Mouse (Mus musculus) liver, embryonic 16.5 days (tissue): ENCODE data around the gene Kif12. TPM values are rescaled to one million over a fixed set of nuclear protein-coding genes. Genes with fewer than 3 reads are reported as not detected.

Source experiments
- ATAC-seq: fragments of 200-750 bp; cut with Nextera tagmentation; 2 replicates; pipeline ENCODE4 v1.8.0; 2017; ENCODE audit warnings: low read depth, mild to moderate bottlenecking, moderate number of reproducible peaks, moderate library complexity
- H3K27ac ChIP-seq: fragments of 300-500 bp; sonication (generic); 2 replicates; pipeline ENCODE4 v1.5.1; 2014; ENCODE audit warnings: mild to moderate bottlenecking, low read length
- H3K27me3 ChIP-seq: fragments of 300-500 bp; sonication (generic); 2 replicates; pipeline ENCODE4 v1.6.1; 2014; ENCODE audit warnings: low read depth, low read length, mixed read lengths; ENCODE audit not compliant: control insufficient read depth, insufficient read depth
- H3K36me3 ChIP-seq: fragments of 300-500 bp; sonication (generic); 2 replicates; pipeline ENCODE4 v1.6.1; 2014; ENCODE audit warnings: mild to moderate bottlenecking; ENCODE audit not compliant: control insufficient read depth, insufficient read depth
- H3K4me1 ChIP-seq: fragments of 300-500 bp; sonication (generic); 2 replicates; pipeline ENCODE4 v1.6.1; 2014; ENCODE audit warnings: low read depth, low read length, mixed read lengths; ENCODE audit not compliant: control insufficient read depth
- H3K4me2 ChIP-seq: fragments of 300-500 bp; sonication (generic); 2 replicates; pipeline ENCODE4 v1.6.1; 2014; ENCODE audit warnings: low read depth, low read length, mixed read lengths
- H3K4me3 ChIP-seq: fragments of 300-500 bp; sonication (generic); 2 replicates; pipeline ENCODE4 v1.5.1; 2014; ENCODE audit warnings: low read depth, mild to moderate bottlenecking, low read length
- H3K9ac ChIP-seq: fragments of 300-500 bp; sonication (generic); 2 replicates; pipeline ENCODE4 v1.6.1; 2014; ENCODE audit warnings: low read depth, low read length
- H3K9me3 ChIP-seq: fragments of 300-500 bp; sonication (generic); replicated peaks from 2 replicates; pipeline ENCODE4 v1.6.1; 2016; ENCODE audit warnings: low read length; ENCODE audit not compliant: control insufficient read depth
- WGBS: fragments of 180-500 bp; shearing (Covaris S2); extraction: QIAGEN DNeasy Blood & Tissue Kit; methylation state at CpG from one replicate; pipeline ENCODE4 v1.1.7; 2014; ENCODE audit not compliant: insufficient replicate concordance; 5-methylcytosine and 5-hydroxymethylcytosine counted together
- polyA plus RNA-seq: library from polyadenylated mRNA; unstranded; fragments of >200 nt; fragmentation: Nextera tagmentation; extraction: Ambion mirVana; gene quantifications from 2 replicates; pipeline ENCODE4 v1.2.1, GENCODE M21; 2015

Gene Kif12
- polyA plus RNA-seq, result 4.8 and 5.3 TPM in 2 replicates

DNA sequence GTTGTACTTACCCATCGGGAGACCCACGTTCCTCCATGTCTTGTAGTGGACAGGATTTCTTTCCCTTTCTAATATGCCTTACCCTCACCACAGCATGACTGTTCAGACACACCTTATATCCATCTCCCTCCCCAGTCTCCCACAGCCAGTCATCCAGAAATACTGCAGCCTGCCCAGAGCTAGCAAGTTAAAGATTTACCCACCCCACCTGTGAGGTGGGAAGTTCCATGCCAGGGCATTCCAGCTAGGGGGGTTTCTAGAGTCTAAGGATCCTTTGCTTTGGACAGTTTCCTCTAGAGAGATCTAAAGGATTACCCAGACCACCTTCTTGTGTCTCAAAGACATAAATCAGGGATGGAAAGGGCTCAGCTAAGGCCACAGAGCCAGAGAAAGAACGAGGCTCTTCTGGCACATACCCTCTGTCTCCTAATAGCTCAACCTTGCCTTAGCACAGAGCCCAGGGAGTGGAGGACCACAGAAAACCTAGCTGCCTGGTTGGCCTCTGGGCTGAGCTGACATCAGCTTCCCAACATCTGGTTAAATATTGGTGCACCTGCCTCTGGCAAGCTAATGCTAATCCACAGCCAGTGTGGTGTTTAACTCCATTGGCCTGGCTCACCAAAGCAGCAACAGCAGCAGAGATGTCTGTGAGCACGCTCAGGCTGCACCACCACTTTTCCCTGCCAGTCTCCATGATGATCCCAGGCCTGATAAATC lies at the start of gene Kif12:
Kif12 (minus strand) TSS at position 163 of the 717 bp plus-strand sequence.
- H3K9ac ChIP-seq, result no peak within 1 kb of the TSS
- WGBS, result 48% methylated on average over 4 of the region's 4 CpGs

DNA sequence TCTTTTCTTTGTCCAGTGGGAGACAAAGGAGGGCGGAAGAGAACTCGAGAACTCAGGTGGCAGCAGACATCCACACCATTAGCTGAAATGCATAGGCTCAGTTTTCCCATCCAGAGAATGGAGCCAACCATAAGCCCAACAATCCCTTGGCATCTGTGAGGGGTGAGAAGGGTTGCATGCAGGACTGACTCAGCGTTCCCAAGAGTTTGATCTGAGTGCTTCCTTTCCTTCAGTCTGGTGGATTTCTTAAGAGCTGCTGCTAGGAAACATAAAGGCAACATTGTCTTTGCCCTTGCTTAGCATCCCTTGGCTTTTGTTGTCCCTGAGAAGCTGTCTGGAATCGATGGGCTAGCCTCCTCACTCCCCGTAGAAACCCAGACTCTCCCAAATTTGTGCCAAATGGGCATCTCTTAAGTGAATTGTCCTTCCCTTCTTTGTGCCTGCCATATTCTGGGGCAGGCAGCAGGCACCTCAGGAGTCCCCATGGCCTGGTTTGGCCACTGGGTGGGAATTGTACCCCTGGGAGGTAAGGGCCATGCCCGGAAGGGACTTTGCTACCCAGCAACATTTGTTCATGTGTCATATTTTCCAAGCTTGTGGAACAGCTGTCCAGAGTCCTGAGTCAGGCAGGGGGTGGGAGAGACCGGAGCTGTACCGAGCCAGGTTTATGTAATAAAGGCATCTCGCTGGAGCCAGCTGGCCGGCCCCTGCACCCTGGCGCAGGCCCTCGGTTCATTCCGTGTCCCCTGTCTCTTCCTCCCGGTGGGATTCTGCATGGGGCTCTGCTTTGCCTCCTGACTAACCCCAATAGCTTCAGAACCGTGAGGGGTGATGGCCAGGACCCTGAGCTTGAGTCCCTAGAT lies 49.4 kb upstream of the Kif12 start:
- no peak for ATAC-seq
- no peak overlapping the region for H3K4me2 ChIP-seq
- H3K36me3 ChIP-seq, result no peaks in the 10 kb centered on the region
- WGBS, result 71% methylated on average over 15 of the region's 15 CpGs
- peaks cover 4% of the 10 kb centered on the region for H3K27me3 ChIP-seq
- no peak overlapping the region for H3K9ac ChIP-seq
- H3K4me1 ChIP-seq, result no peaks in the 10 kb centered on the region; the same call in 1 of the 2 replicates
- no peak overlapping the region for H3K27ac ChIP-seq
- no peaks in the 10 kb centered on the region for H3K9me3 ChIP-seq
- H3K4me3 ChIP-seq, result no peak overlapping the region

More for the DNA sequence above, at the start of gene Kif12:
- peak within 1 kb of the TSS; percentile 33 for H3K4me2 ChIP-seq
- no peaks in the 10 kb centered on the region for H3K27me3 ChIP-seq
- H3K9me3 ChIP-seq, result no peaks in the 10 kb centered on the region
- H3K36me3 ChIP-seq, result no peaks in the 10 kb centered on the region
- H3K27ac ChIP-seq, result peak within 1 kb of the TSS; percentile 48; the same call in 1 of the 2 replicates
- peak within 1 kb of the TSS; percentile 32 for H3K4me3 ChIP-seq
- H3K4me1 ChIP-seq, result no peaks in the 10 kb centered on the region
- peak; percentile 93 for ATAC-seq

DNA sequence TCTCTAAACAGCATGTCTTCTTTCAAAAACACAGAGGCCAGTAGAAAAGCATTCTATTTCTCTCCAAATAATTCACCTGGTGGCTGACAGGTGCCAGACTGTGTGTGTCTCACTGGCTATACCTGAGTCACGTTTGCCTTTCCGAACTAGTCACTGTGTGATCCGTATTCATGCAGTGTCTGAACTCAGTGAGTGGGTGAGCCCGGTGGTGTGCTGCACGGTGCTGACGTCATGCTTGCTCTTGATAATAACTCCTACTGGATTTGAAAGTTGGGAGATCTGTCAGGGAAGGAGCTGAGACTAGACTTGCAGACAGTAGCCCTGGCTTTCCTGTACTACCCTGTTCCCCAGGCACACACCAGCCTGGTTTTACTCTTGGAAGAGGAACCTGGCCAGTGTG lies 47.7 kb upstream of the Kif12 start:
- H3K4me1 ChIP-seq, result no peaks in the 10 kb centered on the region; the same call in 1 of the 2 replicates
- H3K4me2 ChIP-seq, result no peak overlapping the region
- H3K4me3 ChIP-seq, result no peak overlapping the region
- no peaks in the 10 kb centered on the region for H3K9me3 ChIP-seq
- WGBS, result 61% methylated on average over 6 of the region's 6 CpGs
- ATAC-seq, result no peak
- H3K9ac ChIP-seq, result no peak overlapping the region
- H3K27me3 ChIP-seq, result peaks cover 21% of the 10 kb centered on the region
- H3K27ac ChIP-seq, result no peak overlapping the region
- H3K36me3 ChIP-seq, result no peaks in the 10 kb centered on the region

DNA sequence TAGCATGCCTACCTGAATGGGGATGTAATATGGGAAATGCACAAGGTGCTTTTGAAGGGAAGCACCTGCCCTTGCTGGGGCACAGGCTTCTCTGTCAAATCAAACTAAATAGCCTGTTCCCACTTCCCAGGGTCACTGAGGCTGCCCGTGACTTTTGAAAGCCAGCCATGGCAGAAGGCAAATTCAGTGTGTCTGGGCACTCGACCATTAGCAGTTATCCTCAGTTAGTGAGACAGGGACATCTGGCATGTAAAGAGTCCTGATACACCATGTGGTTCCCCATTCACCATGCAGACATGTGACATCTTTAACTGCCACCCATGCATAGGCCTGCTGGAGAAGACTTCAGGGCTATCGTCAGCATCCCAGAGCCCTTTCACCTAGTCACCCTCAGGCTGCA lies 47.1 kb upstream of the Kif12 start:
- 68% methylated on average over 3 of the region's 3 CpGs for WGBS
- Histone ChIP-seq H3K4me1 (no peaks in the 10 kb centered on the region; the same call in 1 of the 2 replicates), H3K27me3 (peaks cover 27% of the 10 kb centered on the region), H3K9me3 (no peaks in the 10 kb centered on the region), H3K36me3 (no peaks in the 10 kb centered on the region), H3K4me2 (no peak overlapping the region), H3K27ac (no peak overlapping the region), H3K4me3 (no peak overlapping the region), H3K9ac (no peak overlapping the region)
- no peak for ATAC-seq

DNA sequence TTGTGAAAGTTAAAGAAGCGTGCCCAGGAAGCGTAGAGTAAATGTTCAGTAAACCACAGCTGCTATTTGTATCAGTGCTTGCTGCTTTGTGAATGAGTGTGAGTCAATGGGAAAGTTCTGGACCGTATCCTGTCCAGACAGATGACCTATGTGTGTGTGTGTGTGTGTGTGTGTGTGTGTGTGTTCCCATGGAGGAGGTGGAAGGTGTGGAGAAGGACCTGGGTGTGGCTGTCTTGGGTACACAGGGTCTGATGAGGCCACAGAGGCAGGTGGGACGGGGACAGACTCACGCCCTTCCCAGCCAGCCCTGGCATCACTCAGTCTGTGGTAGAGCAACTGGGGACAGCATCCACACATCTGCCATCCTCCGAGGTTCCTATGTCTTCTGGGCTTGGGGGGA lies 45.6 kb upstream of the Kif12 start:
- Histone ChIP-seq H3K36me3 (no peaks in the 10 kb centered on the region), H3K27me3 (peaks cover 37% of the 10 kb centered on the region), H3K9me3 (no peaks in the 10 kb centered on the region), H3K4me2 (no peak overlapping the region), H3K9ac (no peak overlapping the region), H3K4me1 (no peaks in the 10 kb centered on the region; the same call in 1 of the 2 replicates), H3K4me3 (no peak overlapping the region), H3K27ac (no peak overlapping the region)
- no peak for ATAC-seq
- WGBS, result 45% methylated on average over 6 of the region's 6 CpGs

DNA sequence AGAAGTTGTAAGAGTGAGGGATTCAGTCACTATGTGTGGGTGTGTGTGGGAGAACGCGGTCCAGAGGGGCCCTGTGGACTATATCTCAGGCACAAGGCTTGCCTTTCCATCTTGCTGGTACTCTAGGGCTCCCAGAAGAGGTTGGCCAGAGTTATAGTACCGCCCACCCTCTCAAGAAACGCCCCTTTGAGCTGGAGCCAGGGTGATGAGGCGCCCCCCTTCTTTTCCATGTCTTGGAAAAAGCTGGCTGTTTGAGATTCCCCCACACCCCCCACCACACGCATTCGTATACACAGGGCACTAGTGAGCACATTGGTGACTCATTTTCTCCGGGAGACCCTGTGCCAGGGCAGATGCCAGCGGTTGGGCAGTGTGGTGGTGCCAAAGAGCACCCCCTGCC lies 44.6 kb upstream of the Kif12 start:
- Histone ChIP-seq H3K27me3 (peaks cover 37% of the 10 kb centered on the region), H3K4me2 (peak overlapping the region; percentile 67), H3K27ac (no peak overlapping the region), H3K4me1 (no peaks in the 10 kb centered on the region; the same call in 1 of the 2 replicates), H3K36me3 (no peaks in the 10 kb centered on the region), H3K9me3 (no peaks in the 10 kb centered on the region), H3K4me3 (peak overlapping the region; percentile 65), H3K9ac (peak overlapping the region; percentile 31; the same call in 1 of the 2 replicates)
- ATAC-seq, result no peak
- 28% methylated on average over 9 of the region's 9 CpGs for WGBS

DNA sequence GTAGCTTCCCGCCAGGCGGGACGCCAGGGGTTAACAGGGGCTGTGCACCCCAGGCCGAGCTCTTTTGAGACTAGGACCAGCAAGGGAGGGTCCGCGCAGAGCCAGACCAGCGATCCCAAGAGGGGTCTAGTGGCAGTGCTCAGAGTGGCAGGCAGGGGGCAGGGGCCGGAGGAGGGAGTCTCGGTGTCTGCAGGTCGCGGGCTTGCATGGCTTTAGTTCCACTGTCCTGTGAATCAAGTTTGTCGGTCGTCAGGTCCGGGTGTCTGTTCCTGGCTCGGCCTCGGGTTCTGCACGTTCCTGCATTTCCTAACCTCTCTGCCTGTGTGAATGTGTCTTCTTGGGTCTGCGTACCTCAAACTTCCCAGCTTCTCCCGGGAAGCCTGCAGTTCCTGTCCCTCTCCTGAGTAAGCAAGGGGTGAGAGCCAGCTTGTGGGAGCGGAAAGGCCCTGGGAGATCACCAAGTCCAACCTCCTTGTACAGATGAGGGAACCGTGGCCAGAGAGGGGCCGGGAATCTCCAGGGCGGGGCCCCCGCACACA lies 44.1 kb upstream of the Kif12 start:
- Histone ChIP-seq H3K27ac (no peak overlapping the region; the same call in 1 of the 2 replicates), H3K4me2 (peak overlapping the region; percentile 67), H3K36me3 (no peaks in the 10 kb centered on the region), H3K9ac (peak overlapping the region; percentile 54), H3K4me3 (peak overlapping the region; percentile 65), H3K9me3 (no peaks in the 10 kb centered on the region), H3K27me3 (peaks cover 37% of the 10 kb centered on the region), H3K4me1 (no peaks in the 10 kb centered on the region; the same call in 1 of the 2 replicates)
- WGBS, result 4% methylated on average over 23 of the region's 24 CpGs
- peak; percentile 42; the same call in 1 of the 2 replicates for ATAC-seq

DNA sequence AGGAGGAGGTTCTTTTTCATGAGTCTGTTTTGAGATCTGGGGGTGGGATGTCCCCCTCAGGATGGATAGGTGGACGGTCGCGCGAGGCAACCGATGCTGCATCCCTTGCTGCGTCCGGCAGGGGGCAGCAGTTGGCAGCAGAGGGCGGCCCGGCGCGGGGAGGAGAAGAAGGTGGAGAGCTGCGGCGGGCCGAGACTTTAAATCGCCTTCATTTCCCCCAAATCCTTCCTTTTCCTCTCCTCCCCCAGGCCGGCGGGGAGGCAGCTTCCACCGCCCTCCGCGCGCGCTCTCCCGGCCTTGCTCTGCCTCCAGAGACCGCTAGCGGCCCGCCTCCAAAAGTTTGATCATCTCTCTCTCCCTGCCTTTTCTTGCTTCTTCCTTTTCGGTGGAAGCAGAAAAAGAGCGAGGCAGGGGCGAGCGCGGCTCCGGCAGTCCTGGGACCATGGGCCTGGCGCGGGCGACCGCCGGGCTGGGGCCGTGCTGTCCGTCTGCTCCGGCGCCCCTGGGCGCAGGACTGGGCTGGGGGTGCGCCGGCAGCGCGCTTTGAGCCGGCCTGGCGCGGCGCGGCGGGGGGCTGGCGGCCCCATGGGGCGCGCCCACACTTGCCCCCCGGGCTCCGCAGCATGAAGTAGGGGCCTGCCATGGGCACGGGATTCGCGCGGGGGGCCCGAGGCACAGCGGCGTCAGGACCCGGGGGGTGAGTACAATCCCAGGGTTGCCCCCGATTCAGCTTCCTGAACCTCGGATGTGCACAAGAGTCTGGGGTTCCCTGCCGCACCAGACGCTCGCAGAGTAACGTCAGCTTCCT lies 43.5 kb upstream of the Kif12 start:
- under 1% methylated on average over 67 of the region's 71 CpGs for WGBS
- Histone ChIP-seq H3K9ac (peak overlapping the region; percentile 54), H3K27ac (no peak overlapping the region; the same call in 1 of the 2 replicates)

More for the DNA sequence above, 43.5 kb upstream of the Kif12 start:
- Histone ChIP-seq H3K9me3 (no peaks in the 10 kb centered on the region), H3K4me3 (peak overlapping the region; percentile 65), H3K27me3 (peaks cover 37% of the 10 kb centered on the region), H3K36me3 (no peaks in the 10 kb centered on the region), H3K4me2 (peak overlapping the region; percentile 67), H3K4me1 (no peaks in the 10 kb centered on the region; the same call in 1 of the 2 replicates)
- peak; percentile 30; the same call in 1 of the 2 replicates for ATAC-seq
